Mouse (Mus musculus) heart, adult 2 months (tissue): ENCODE data around the gene Fosb. TPM values are rescaled to one million over a fixed set of nuclear protein-coding genes. Genes with fewer than 3 reads are reported as not detected.

ENCODE experiments used
- DNase-seq, 2 experiments: peaks; one replicate each; pipeline ENCODE4 v3.0.0; 2021
- H3K27ac ChIP-seq: fragments of 200-600 bp; 2 replicates; pipeline ENCODE4 v1.8.1; 2022
- H3K27me3 ChIP-seq: fragments of 200-500 bp; 2 replicates; pipeline ENCODE4 v1.6.1; 2012; ENCODE audit warnings: mild to moderate bottlenecking, low read length, inconsistent platforms, mixed read lengths; ENCODE audit not compliant: control insufficient read depth, insufficient read depth
- H3K36me3 ChIP-seq: fragments of 200-500 bp; 2 replicates; pipeline ENCODE4 v1.6.1; 2012; ENCODE audit warnings: low read length, inconsistent platforms; ENCODE audit not compliant: control insufficient read depth, insufficient read depth
- H3K4me1 ChIP-seq: fragments of 200-500 bp; 2 replicates; pipeline ENCODE4 v1.6.1; 2011; ENCODE audit warnings: low read length; ENCODE audit not compliant: control insufficient read depth, insufficient read depth
- H3K4me3 ChIP-seq: fragments of 200-600 bp; 2 replicates; pipeline ENCODE4 v1.8.1; 2022
- H3K79me2 ChIP-seq: fragments of 200-500 bp; replicated peaks from 2 replicates; pipeline ENCODE4 v1.6.1; 2012; ENCODE audit warnings: mild to moderate bottlenecking, inconsistent platforms, low read length, moderate library complexity, mixed read lengths; ENCODE audit not compliant: control insufficient read depth, insufficient read depth
- H3K9ac ChIP-seq: fragments of 200-500 bp; 2 replicates; pipeline ENCODE4 v1.6.1; 2012; ENCODE audit warnings: low read depth, mild to moderate bottlenecking, control low read depth, inconsistent platforms, low read length, mixed read lengths
- CTCF ChIP-seq: fragments of 200-600 bp; IDR thresholded peaks from 2 replicates; pipeline ENCODE4 v1.8.1; 2022; ENCODE audit warnings: antibody characterized with exemption, mild to moderate bottlenecking, moderate library complexity
- EP300 ChIP-seq: fragments of 200-500 bp; IDR thresholded peaks from 2 replicates; pipeline ENCODE4 v1.6.1; 2011; ENCODE audit warnings: low read depth, low read length, control low read depth; ENCODE audit not compliant: insufficient read depth
- POLR2A ChIP-seq: fragments of 200-500 bp; IDR thresholded peaks from 2 replicates; pipeline ENCODE4 v1.6.1; 2011; ENCODE audit warnings: mild to moderate bottlenecking, low read depth, low read length, control low read depth; ENCODE audit not compliant: insufficient read depth
- WGBS: fragments of 180-500 bp; shearing (Covaris S2); methylation state at CpG from one replicate; pipeline ENCODE4 v1.1.7; 2018; 5-methylcytosine and 5-hydroxymethylcytosine counted together
- intact Hi-C: fragments of 180-260 bp; cut with DNase I; formaldehyde crosslinking; loops from one replicate; pipeline ENCODE4 v1.15.1; 2025
- polyA plus RNA-seq: library from polyadenylated mRNA; depleted of rRNA; stranded (reverse); fragments of >200 nt; gene quantifications from 2 replicates; pipeline ENCODE4 v1.2.3, GENCODE M21; 2012
- total RNA-seq, 2 experiments: library from RNA; stranded (reverse); gene quantifications; 2 replicates each; pipeline ENCODE4 v1.2.3; 2021

The Fosb gene
- total and polyA plus RNA-seq, 3 experiments, result 0.89 to 1.1 (median 0.94) TPM

DNA sequence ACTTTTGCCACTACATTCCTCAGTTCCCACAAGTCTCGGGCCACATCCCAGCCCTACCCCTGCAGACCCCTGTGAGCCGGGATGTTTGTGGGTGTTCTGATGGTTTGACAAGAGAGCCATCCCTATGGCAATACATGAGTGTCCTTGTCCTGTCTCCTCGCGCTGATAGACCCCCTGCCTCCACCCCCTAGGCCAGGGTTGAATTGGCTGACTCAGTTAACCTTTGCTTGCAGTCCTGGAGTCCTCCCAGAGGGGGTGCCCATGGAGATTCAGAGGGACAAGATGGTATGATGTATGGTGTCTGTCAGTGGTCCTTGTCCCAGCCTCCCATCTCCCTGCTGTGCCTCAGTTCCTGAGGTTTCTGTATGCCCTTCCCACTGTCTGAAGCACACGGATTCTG lies 4.2 kb upstream of the Fosb start:
- TF ChIP-seq CTCF, result no peak
- TF ChIP-seq EP300, result no peak
- TF ChIP-seq POLR2A, result no peak
- no peak overlapping the region for H3K4me3 ChIP-seq
- intact Hi-C loops, result loop anchor here (2.0 kb wide), 1 partner anchor 17 kb away; no protein-coding TSS in a partner anchor
- no peaks in the 10 kb centered on the region for H3K79me2 ChIP-seq
- no peak overlapping the region for H3K9ac ChIP-seq
- 50% methylated on average over 5 of the region's 5 CpGs for WGBS
- no peak overlapping the region for H3K27ac ChIP-seq
- no peaks in the 10 kb centered on the region for H3K36me3 ChIP-seq
- peaks cover 8% of the 10 kb centered on the region for H3K4me1 ChIP-seq
- no peaks in the 10 kb centered on the region for H3K27me3 ChIP-seq
- DNase-seq, result no peak

DNA sequence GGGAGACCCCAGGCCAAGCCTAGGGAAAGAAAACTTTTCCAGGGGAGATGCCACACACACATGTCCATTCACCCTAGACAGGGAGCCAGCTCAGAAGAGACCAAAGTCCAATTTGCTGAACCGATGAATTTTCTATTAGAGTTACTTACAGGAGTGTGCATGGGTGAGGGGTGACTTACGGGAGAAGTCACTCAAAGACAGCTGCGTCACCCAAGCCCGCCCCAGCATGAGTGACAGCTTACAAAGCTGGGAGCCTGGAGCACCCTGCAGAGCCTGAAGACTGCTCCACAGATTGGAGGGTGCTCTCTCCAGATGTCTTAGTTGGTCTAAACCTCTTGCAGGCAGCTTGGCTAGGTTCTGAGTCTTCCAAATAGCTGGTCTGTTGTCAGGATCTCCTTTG lies 2.1 kb upstream of the Fosb start:
- Histone ChIP-seq H3K27me3 (no peaks in the 10 kb centered on the region), H3K36me3 (no peaks in the 10 kb centered on the region), H3K4me1 (peaks cover 7% of the 10 kb centered on the region), H3K79me2 (no peaks in the 10 kb centered on the region), H3K9ac (no peak overlapping the region), H3K27ac (no peak overlapping the region), H3K4me3 (no peak overlapping the region)
- intact Hi-C loops, result no loop called here
- TF ChIP-seq POLR2A (no peak), EP300 (no peak), CTCF (no peak)
- DNase-seq, result no peak
- WGBS, result 44% methylated on average over 4 of the region's 4 CpGs

DNA sequence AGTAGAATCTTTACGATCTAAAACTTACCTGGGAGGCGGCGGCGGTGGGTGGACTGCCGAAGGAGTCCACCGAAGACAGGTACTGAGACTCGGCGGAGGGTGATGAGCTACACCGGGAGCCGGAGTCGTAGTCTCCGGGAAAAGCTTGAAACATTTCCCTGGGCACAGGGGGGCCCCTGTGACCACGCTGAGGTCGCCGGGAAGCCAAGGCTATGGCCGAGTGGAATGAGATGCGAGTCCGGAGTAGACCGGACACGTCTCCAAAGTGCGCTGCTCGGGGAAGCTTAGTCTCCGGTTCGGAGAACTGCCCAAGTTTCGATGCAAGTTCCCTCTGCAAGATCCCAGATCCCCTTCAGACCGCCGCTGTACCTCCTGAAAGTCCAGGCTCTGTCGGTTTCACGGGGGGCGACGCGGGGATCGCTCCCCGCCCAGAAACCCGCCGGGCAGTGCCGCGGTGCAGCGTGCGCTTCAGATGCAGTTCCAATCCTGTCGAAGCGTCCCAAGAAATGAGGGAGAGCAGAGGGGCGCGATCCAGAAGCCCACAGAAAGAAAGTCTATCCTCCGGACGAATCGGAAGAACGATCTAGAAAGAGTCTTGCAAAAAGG lies 470 bp downstream of the Fosb start:
- 0 out of 2 replicates have a peak, but pooled peaks cover 1% of the 10 kb centered on the region for H3K4me1 ChIP-seq
- no peak for TF ChIP-seq POLR2A
- no peak for TF ChIP-seq CTCF
- no peak for TF ChIP-seq EP300
- peak overlapping the region; percentile 86 for H3K27ac ChIP-seq
- no peaks in the 10 kb centered on the region for H3K36me3 ChIP-seq
- peak overlapping the region; percentile 43 for H3K9ac ChIP-seq
- H3K79me2 ChIP-seq, result no peaks in the 10 kb centered on the region
- under 1% methylated on average over 48 of the region's 48 CpGs for WGBS
- H3K27me3 ChIP-seq, result no peaks in the 10 kb centered on the region
- peak overlapping the region; percentile 84 for H3K4me3 ChIP-seq
- peak in 1 of 2 experiments; percentile 24 for DNase-seq
- intact Hi-C loops, result no loop called here

DNA sequence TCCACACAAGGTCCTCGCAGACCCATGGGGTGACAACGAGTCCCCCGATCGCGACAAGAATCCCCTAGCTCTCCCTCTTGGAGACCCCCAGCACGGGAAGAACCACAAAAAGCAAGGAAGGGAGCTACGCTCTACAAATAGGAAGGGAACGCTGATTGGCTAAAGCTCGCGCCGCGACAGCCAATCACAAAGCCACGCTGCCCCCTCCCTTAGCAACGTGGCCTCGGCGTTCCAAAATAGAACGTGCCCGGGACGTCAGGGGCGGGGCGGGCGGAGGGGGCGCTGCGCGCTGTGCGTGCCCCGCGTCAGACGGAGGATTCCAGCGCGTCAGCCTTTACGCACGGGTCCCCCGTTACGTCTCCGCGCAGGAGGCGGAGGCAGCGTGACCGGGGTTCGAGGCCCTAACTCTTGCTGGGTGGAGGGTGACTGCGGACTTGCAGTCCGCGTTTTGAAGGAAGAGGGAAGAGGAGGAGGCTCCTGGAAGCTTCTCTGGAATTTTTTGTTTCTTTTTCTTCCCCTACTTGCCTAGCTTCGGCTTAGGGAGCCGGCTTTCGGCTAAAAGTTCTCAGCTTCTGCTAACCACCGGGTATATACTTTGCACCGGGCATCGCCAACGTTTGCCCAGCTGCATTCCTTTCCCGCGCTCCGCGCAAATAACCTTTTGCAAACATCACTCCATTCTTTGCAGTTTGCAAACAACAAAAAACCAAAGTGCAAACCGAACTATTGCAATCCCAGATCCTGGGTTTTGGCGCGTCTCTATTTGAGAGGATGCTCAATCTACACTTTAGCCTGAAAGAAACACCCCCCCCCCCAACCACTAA lies 1.2 kb downstream of the Fosb start:
- whole genome bisulfite sequencing, result under 1% methylated on average over 58 of the region's 58 CpGs
- DNase-seq, result peak; percentile 97
- Histone ChIP-seq H3K4me1 (0 out of 2 replicates have a peak, but pooled peaks cover 1% of the 10 kb centered on the region), H3K4me3 (peak overlapping the region; percentile 84), H3K36me3 (no peaks in the 10 kb centered on the region), H3K27ac (peak overlapping the region; percentile 95), H3K9ac (peak overlapping the region; percentile 70), H3K79me2 (no peaks in the 10 kb centered on the region), H3K27me3 (no peaks in the 10 kb centered on the region)
- intact Hi-C loops, result no loop called here
- TF ChIP-seq EP300, result peak; percentile 56; the same call in 1 of the 2 replicates
- TF ChIP-seq CTCF, result peak; percentile 50
- TF ChIP-seq POLR2A, result peak; percentile 86; the same call in 1 of the 2 replicates

DNA sequence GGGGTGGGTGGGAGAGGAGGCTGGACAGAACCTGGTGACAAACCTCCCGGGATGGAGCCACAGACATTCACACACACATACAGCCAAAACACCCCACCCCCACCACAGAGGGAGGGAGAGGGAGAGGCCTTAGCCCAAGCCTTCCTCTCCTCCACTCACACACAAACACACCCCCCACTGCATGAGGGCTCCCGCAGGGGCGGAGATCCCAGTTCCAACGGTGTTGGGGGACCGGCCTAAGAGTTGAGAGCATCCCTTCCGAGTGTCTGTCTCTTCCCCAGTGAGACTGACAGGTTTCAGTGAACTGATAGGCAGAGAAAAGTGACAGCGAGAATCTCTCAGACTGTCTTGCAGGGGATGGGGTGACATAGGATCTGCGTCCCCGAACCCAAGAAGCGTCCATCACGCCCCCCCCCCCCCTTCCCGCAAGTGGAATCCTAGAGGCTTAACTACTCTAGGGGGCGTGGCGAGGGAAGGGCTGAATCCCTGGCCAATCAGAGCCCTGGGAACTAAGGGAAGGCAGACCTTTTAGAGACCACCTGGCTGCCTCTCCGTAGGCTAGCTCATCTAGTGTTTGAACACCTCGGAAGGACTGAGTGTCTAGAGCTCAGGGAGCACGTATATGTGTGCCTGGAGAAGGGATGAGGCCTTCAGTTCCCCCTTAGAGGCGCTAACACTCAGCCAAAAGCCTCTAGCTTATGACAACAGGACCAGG lies 2.0 kb downstream of the Fosb start:
- Histone ChIP-seq H3K36me3 (no peaks in the 10 kb centered on the region), H3K27me3 (no peaks in the 10 kb centered on the region), H3K4me1 (0 out of 2 replicates have a peak, but pooled peaks cover 1% of the 10 kb centered on the region), H3K9ac (peak overlapping the region; percentile 70), H3K4me3 (peak overlapping the region; percentile 84), H3K27ac (peak overlapping the region; percentile 95), H3K79me2 (no peaks in the 10 kb centered on the region)
- no peak for TF ChIP-seq POLR2A
- WGBS, result 3% methylated on average over 18 of the region's 18 CpGs
- intact Hi-C loops, result no loop called here
- peak in 1 of 2 experiments; percentile 84 for DNase-seq
